Mouse (Mus musculus) spleen, postnatal 4 days (tissue): Measurements from ENCODE around the gene Ugt1a6b.
"Not testable (repeated sequence)": the region's sequence is repeated elsewhere in the genome, so short reads cannot be mapped to it uniquely, and the experiment has no call there.

Experiments used
- DNase-seq, 2 experiments: peaks; one replicate each; pipeline ENCODE4 v3.0.0; 2022; ENCODE audit warnings: low spot score in 2 of 2

Gene Ugt1a6b

DNA sequence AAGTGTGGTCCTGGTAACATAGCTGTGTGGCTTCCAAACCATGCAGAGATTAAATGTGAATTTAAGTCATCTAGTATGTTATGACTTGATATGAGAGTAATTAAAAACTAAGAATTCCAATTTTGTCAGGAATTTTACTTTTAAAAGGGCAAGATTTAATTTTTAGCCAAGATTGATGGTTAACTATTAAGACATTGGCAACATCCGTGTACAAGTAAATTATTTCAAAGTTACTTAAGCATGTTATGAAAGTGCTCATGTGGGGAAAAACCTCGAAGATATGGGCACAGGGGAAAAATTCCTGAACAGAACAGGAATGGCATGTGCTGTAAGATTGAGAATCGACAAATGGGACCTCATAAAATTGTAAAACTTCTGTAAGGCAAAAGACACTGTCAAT is 94.4 kb downstream of the Ugt1a6b start:
- DNase-seq: no peak

DNA sequence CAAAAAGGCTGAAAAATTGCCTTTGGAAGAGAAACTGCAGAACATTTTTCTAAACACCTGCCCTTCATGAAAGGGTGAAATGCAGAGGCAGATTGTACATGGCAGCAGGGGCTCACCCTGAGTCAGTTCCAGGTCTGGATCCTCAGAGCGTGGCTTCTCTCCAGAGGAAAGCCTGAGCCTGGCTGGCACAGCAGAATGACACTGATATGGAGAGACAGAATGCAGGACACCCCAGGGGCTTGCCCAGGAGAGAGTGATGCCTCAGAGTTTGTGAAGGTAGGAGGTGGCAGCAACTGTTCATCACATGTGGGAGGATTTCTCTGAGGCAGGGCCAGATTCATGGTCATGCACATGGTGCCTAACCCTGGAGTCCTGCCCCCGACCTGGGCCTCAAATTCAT is 96.9 kb downstream of the Ugt1a6b start:
- no peak for DNase-seq

DNA sequence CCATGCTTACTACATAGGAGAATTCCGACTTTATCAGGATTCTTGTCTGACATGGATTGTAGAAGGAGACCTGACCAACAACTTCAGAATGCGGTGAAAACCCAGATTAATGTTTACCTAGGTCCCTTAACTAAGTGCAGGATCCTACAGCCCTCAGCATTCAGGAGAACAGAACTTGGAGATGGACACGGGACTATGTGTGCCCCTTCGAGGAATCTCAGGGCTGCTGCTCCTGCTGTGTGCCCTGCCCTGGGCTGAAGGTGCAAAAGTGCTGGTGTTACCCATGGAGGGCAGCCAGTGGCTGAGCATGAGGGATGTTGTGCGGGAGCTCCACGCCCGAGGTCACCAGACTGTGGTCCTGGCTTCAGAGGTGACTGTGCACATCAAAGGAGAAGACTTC is 97.4 kb downstream of the Ugt1a6b start, which contains the start of gene Ugt1a2:
Gene Ugt1a2 (plus strand): TSS at position 146 of the 400 bp plus-strand sequence.
- no peak for DNase-seq

DNA sequence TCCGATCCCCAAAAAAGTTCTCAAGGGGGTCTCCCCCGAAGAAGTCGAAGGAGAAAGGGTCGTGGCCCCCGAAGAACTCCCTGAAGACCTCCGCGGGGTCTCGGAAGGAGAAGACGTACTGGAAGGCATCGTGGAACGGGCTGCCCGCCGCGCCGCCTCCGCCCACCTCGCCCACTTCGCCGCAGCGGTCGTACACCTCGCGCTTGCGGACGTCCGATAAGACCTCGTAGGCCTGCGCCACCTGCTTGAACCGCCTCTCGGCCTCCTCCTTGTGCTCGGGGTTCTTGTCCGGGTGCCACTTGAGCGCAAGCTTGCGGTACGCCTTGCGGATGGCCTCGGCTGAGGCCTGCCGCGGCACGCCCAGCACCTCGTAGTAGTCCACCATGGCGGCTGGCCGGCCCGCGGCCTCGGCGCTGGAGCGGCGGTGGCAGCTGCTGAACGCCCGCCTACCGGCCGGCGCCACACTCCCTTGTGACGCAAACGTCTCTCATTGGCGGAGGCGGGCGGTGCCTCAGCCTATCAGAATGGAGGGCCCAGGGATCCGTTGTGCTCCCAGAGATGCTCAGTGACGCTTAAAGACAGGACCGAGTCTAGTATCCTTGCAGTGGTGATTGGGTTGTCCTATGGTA is 102.4 kb downstream of the Ugt1a6b start, which contains the start of gene Dnajb3:
Gene Dnajb3 (minus strand): TSS at position 489 of the 629 bp plus-strand sequence.
- peak; percentile 85 to 91 for DNase-seq

DNA sequence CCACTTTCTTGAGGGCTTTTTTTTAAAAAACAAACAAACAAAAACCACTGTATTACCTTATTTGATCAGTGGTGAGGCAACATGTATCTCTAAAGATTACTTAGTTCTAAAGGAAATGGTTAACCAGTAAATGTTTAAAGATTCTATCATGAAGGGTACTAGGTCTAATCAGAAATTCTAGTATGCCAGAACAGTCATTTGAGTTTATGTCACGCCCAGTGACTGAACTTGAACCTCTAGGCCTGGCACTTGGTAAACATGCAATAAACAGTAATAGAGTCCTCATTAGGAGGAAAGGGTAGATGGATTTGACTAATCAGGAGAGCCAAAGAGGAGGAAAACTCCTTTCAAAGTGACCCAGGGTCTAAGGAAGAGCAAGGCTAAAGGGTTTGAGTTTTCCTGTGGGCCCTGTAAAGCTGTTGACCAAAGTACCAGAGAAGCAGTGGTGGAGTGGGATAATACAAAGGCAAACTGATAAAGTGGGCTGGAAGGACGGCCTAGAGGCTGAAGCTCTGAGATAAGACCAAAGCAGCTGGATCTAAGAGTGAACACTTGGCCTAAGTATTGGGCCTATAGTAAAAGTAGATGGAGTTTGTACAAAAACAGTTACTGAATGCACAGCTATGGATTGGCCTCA is 103.9 kb downstream of the Ugt1a6b start:
- DNase-seq: no peak

DNA sequence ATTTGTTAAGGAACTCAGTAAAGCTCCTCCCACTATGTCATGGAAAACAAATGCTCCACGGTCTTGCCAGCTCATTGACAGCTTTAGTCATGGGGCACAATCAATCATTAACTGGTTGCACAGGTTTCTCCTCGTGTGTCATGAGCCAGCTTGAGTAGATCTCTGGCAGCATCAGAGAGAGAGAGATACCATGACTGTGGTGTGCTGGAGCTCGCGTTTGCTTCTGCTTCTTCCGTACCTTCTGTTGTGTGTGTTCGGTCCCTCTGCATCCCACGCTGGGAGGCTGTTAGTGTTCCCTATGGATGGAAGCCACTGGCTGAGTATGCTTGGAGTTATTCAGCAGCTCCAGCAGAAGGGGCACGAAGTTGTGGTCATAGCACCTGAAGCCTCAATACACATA is 108.8 kb downstream of the Ugt1a6b start, which contains the start of gene Ugt1a1:
Gene Ugt1a1 (plus strand): TSS at position 148 of the 400 bp plus-strand sequence.
- DNase-seq: peak in 1 of 2 experiments; percentile 70

DNA sequence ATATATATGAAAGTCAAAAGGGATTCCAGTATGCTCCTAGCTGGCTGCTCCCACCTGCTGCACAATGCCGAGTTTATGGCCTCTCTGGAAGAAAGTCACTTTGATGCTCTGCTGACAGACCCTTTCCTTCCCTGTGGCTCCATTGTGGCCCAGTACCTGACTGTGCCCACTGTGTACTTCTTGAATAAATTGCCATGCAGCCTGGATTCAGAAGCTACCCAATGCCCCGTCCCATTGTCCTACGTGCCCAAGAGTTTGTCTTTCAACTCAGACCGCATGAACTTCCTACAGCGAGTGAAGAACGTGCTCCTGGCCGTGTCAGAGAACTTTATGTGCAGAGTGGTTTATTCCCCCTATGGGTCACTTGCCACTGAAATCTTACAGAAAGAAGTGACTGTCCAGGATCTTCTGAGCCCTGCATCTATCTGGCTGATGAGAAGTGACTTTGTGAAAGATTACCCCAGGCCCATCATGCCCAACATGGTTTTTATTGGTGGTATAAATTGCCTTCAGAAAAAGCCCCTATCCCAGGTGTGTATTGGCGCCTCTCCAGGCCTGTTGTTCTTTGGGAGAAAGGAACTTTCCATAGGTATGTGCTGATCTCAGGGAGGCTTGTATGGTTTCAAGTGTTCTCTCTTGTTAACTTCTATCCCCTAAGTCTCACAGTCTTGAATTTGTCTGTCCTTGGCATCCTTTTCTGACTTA is 109.4 kb downstream of the Ugt1a6b start:
- DNase-seq: peak in 1 of 2 experiments; percentile 66

DNA sequence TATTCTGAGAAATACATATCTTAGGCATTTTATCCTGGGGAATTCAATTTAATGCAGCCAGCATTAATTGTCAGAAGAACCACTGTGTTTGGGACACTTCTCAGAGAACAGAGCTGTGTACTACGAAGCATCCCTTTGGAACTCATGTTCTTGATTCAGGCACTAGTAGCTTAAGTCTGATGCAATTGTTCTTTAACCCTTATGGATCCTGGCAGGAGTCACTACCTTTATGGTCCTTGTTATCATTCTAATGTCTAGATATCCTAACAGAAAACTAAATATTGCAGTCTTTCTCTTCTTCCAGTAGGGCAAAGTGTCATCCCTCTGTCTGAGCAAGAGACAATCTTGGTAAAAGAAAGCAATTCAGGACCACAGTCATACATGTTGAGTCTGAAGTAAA is 110.0 kb downstream of the Ugt1a6b start:
- peak in 1 of 2 experiments; percentile 40 for DNase-seq

DNA sequence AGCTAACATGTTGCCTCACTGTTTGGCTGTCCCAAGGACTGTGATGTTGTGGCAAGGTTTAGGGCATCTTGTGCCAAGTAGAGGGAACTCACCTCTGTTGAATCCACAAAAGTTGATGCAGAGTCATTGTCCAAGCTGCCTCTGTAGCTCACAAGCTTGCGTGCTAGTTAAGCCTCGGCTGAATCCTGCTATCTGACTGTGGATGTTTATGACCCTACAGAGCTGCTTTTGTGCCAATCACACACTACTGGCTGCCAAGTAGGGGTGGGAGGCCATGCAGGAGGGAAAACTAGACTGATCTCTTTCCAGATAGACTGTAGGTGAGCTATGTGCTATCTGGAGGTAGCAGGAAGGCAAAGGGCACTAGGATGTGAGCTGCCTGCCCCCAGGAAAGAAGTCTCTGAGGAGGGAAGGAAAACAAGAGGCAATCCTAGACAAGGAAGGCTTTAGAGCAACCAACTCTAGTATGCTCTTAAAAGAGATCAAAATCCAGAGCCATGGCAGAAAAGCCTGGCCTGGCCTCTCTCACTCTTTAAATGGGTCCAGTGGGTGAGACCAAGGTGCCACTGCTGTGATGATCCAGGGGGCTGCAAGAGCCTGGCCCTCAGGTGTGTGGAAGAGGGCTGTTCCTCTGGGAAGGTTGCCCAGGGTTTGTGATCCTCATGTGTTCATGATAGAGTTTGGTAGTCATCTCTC is 110.9 kb downstream of the Ugt1a6b start:
- peak in 1 of 2 experiments; percentile 69 for DNase-seq

DNA sequence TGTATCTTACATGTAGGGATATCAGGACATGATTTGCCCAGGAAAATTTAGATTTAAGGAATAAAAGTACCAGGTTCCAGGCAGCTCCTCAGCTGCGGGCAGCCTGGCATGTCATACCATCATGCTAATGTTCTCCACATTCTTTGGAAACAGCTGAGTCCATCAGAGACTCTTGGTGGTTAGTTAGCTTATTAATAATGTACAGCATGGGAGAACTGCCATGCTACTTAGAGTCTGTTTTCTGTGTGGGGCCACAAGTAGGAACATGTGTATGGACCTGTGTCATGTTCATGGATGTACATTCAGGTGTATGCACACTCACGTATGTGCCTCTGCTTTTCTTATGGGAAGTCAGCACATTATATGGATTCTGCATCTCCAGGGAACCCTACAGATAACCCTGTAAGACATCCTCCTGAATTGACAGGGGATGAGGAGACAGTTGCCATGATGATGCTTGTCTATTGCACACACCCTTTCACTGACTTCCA is 111.5 kb downstream of the Ugt1a6b start:
- no peak for DNase-seq

DNA sequence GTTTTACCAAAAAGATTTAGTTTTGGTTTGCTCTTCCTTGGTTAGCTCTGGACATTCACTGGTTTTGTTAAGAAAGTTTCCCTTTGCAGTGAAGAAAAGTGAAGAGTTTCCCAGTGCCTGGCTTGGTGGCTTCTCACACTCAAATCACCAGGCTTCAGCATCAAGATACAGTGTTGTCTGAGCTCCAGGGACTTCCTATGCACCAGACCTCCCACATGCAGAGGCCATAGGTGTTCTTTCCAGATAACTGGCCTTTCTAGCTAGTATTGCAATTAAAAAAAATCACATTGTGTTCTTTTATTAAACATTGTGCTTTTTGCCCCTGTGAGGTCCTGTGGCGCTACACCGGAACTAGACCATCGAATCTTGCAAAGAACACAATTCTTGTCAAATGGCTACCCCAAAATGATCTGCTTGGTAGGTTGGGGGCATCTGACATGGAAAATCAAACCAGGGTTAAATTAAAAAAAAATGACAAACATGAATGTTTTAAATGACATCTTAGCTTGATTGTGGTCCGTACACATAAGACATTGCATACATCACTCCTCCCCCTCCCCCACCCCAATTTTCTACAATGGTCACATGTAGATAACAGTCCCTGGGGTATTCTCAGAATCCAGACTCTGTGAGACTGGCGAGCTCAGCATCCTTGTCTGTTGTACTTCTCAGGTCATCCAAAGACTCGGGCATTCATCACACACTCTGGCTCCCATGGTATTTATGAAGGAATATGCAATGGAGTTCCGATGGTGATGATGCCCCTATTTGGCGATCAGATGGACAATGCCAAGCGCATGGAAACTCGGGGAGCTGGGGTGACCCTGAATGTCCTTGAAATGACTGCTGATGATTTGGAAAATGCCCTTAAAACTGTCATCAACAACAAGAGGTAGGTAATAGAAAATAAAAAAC is 112.7 kb downstream of the Ugt1a6b start:
- peak in 1 of 2 experiments; percentile 67 for DNase-seq

DNA sequence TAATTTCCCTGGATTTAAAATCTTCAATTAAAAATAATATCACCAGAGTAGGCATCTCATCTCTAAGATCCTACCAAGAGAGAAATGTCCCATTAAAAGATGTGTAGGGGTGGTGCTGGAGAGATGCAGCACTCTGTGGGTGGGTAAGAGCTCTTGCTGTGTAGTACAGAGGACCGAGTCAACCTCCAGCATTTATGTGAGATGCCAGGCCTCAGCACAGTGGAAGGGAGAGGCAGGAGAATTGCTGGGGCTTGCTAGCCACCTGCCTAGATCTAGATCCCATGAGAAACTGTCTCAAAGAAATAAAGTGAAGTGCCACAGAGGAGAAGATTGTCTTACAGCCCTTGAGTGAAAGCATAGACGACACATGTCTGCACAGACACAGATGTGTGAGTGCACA is 113.5 kb downstream of the Ugt1a6b start:
- peak in 1 of 2 experiments; percentile 68 for DNase-seq

DNA sequence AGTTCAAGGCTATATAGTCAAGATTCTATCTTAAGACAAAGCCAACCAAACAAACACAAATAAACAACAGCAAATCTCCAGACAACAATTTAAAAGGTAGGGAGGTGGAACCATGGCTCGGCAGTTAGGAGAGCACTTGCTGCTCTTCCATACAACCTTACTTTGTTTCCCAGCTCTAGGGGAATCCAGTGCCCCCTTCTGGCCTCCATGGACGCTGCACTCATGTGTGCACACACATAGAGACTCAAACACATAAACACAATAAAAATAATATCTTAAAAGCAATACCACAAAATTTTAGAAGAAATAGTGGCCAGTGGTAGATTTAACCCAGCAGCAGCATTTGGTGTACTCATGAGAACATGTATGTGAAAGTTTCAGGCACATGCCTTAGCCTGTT is 114.1 kb downstream of the Ugt1a6b start:
- DNase-seq: peak in 1 of 2 experiments; percentile 69

DNA sequence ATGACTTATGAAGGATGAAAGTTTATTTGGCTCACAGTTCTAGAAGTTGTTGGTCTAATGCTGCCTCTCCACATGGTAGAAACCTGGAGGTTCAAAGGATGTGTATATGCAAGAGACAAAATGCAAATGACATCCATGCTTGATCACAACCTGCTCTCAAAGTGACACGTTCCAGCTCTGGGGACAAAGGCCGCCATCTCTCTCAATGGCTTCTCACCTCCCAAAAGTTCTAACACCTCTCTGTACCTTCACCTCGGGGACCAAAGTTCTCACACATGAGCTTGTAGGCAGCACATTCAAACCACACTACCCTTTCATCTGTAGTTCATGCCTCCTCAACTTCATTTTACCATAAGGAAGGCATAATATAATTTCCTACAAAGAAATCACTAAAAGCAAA is 114.5 kb downstream of the Ugt1a6b start:
- peak in 1 of 2 experiments; percentile 64 for DNase-seq

DNA sequence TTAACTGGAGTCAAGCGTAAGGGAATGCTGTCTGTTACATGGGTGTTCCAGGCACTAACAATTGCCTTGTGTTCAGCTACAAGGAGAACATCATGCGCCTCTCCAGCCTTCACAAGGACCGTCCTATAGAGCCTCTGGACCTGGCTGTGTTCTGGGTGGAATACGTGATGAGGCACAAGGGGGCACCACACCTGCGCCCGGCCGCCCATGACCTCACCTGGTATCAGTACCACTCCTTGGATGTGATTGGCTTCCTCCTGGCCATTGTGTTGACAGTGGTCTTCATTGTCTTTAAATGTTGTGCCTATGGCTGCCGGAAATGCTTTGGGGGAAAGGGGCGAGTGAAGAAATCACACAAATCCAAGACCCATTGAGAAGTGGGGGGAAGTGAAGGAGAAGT is 115.0 kb downstream of the Ugt1a6b start:
- DNase-seq: peak in 1 of 2 experiments; percentile 71

DNA sequence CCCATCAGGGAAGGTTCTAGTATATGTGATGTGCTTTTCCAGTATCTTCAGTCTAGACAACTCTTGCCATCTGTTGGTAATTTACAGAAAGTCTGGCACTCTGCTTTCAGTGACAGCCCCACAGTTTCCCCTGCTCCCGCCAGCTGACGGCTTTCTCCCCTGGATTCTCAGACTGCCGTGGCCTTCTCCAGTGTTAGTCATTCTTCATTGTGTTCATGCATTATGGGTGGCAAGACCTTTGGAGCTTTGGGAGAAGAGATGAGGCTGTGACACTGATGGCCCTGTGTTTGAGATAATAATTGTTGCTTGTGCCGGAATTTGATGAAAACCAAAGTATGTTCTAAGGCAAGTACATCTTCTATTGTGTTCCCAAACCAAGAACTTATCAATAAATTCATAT is 115.5 kb downstream of the Ugt1a6b start:
- DNase-seq: no peak

DNA sequence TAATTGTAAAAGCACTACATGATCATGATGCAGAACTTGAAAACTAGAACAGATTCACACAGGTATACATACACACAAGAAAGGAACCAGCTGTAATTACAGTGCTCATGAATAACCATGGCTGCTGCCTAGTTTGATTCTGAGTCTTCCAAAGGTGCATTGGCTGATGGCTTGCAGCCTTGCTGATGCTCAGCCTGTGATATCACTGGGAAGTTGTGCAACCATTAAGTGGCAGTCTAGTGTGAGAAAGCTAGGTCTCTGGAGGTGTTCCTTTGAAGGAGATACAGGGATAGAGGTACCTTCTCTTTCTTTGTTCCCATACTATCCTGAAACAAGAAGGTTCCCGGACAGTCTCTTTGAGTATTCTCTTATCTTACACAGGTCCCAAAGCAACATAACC is 116.0 kb downstream of the Ugt1a6b start:
- peak in 1 of 2 experiments; percentile 70 for DNase-seq

DNA sequence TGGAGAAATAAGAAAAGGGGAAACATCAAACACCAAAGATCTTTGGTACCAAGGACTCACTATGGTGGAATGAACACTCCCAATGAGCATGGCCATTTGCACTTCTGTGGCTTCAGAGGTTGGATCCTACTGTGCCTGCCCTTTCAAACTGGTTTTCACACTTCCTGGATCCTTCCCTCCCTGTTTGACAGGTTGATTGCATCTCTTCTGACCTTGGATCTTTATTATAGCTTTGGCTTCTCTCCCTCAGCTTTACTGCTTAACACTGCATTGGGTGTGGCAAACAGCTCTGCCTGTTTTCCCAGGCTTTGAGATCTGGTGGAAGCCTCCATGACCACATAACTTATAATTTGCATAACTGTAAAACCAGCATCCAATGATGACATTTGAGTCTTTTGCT is 117.3 kb downstream of the Ugt1a6b start:
- peak in 1 of 2 experiments; percentile 68 for DNase-seq

DNA sequence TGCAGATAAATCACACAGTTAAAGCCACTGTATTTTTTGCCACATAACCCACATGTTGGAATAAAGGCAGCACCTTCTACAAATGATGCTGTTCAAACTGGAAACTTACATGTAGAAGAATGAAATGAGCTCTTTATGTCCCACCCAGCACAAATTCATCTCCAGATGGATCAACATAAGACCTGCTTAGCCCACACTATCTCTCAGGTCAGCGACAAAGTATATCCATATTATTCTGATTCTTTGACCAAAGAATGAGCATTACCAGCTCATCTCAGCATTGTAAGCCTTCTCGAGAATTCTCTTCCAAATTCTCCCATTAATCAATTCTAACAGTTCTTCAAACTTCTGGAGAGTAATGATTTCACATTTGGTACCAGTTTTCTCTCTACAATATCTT is 119.2 kb downstream of the Ugt1a6b start:
- DNase-seq: no peak

DNA sequence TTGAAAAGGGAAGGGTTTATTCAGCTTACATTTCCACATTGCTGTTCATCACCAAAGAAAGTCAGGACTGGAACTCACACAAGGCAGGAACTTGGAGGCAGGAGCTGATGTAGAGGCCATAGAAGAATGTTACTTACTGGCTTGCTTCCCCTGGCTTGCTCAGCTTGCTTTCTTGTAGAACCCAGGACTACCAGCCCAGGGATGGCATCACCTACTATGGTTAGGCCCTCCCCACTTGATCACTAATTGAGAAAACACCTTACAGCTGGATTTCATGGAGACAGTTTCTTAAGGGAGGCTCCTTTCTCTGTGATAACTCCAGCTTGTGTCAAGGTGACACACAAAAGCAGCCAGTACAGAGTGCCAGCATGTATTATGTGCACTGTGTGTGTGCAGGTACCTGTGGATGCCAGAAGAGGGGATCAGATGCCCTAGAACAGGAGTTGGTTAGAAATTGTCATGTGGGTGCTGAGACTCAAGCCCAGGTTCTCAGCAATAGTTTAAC is 120.0 kb downstream of the Ugt1a6b start:
- not testable (repeated sequence) for DNase-seq
